Mouse (Mus musculus): Measurements from ENCODE around the gene Grpel1. TPM values are rescaled to one million over a fixed set of nuclear protein-coding genes. Genes with fewer than 3 reads are reported as not detected.

The Grpel1 gene
- polyA plus RNA-seq, 1 experiment from 2014 or later: 62.1 TPM

DNA sequence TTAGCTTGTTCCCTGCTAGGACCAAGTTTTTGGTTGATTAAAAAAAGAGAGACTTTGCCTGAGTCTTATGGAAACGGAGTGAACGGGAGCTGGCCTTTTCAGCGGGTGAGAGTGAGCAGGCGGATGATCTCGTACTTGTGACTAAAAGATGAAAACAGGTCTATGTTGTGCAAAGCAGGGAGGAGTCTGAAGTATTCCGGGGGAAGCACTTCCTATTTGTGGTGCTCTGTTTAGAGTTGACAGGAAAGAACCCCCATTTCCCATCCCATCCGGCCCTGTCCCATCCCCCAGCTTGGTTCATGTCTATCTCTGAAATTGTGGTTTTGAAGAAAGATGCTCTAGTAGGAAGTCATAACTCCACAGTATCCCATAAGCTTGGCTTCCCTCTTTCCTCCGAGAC is 1.1 kb downstream of the Grpel1 start:
- ATAC-seq (no peak), DNase-seq (no peak)
- Histone ChIP-seq H3K36me3 (replicated peaks; ENCODE audit: insufficient read depth, low read length) (peaks cover 18% of the 10 kb centered on the region), H3K27me3 (ENCODE audit: insufficient read depth, low read length) (no peaks in the 10 kb centered on the region), H3K9ac (replicated peaks) (peak overlapping the region; percentile 94), H3K27ac (ENCODE audit: low read depth) (peak overlapping the region; percentile 99), H3K4me2 (ENCODE audit: low read depth, low read length) (peak overlapping the region; percentile 94), H3K9me3 (ENCODE audit: low read length) (no peaks in the 10 kb centered on the region), H3K4me3 (ENCODE audit: low read depth, low read length) (peak overlapping the region; percentile 99), H3K4me1 (ENCODE audit: insufficient read depth) (peaks cover 19% of the 10 kb centered on the region)
- 0 out of 2 replicates have a peak, but pooled peaks have one; percentile 13 for TF ChIP-seq EP300 (IDR thresholded peaks at IDR 0.05; ENCODE audit: low read depth)
- no peak for TF ChIP-seq CTCF (IDR thresholded peaks at IDR 0.05; ENCODE audit: low read depth)
- WGBS (ENCODE audit: insufficient replicate concordance): 3% methylated on average over 8 of the region's 8 CpGs

DNA sequence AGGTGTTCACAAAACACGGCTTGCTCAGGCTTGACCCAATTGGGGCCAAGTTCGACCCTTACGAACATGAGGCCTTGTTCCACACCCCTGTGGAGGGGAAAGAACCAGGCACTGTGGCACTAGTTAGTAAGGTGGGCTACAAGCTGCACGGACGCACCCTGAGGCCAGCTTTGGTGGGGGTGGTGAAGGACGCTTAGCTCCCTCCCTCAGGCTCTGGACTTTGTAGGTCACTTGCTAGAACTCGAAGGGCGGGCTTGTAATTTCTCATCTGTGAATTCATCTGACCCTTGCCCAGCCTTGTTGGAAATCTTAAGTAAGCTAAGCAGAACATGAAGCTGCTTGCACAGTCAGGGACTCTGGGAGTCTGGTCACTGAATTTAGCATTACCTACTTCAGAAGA is 6.4 kb downstream of the Grpel1 start:
- no peak for TF ChIP-seq CTCF (IDR thresholded peaks at IDR 0.05; ENCODE audit: low read depth)
- no peak for TF ChIP-seq EP300 (IDR thresholded peaks at IDR 0.05; ENCODE audit: low read depth)

DNA sequence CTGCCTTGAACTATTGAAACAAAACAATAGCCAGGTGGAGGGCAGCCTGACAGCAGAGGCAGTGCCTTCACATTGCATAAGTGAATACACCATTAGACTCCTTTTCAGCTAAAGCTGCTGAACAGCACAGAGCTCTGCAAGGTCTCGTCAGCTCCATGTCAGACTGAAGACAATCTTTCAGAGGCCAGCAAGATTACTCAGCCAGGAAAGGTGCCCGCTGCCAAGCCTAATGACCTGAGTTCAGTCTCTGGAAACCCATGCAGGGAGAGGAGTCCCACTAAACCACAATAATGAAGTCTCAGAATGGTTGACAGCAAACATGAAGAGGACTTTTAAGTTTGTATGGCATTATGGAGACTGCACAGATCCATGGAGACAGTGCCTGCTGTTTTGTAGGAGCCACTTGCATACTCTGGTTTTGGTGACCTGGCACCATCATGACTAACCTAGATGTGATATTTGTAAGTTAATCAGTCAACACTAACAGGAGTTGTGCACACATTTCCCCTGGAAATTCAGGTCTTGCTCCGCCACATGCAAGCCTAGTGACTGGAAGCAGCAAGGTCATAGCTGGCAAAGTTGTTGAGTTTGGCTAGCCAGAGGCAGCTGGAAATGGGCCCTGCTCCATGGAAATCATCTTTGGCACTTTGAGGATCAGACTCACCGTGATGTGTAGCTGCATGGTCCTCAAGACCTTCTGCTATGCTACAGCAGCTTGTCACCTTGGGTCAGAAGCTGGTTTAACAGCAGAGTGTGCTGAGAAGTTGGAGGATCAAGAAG is 8.3 kb downstream of the Grpel1 start:
- peaks cover under 1% of the 10 kb centered on the region for H3K4me1 ChIP-seq (ENCODE audit: insufficient read depth)
- no peak overlapping the region for H3K4me2 ChIP-seq (ENCODE audit: low read depth, low read length)
- peaks cover 52% of the 10 kb centered on the region for H3K36me3 ChIP-seq (replicated peaks; ENCODE audit: insufficient read depth, low read length)
- no peaks in the 10 kb centered on the region for H3K27me3 ChIP-seq (ENCODE audit: insufficient read depth, low read length)
- DNase-seq (no peak), ATAC-seq (no peak)
- no peak overlapping the region for H3K4me3 ChIP-seq (ENCODE audit: low read depth, low read length)
- H3K27ac ChIP-seq (ENCODE audit: low read depth): no peak overlapping the region
- H3K9me3 ChIP-seq (ENCODE audit: low read length): no peaks in the 10 kb centered on the region
- no peak for TF ChIP-seq CTCF (IDR thresholded peaks at IDR 0.05; ENCODE audit: low read depth)
- no peak for TF ChIP-seq EP300 (IDR thresholded peaks at IDR 0.05; ENCODE audit: low read depth)
- WGBS (ENCODE audit: insufficient replicate concordance): 84% methylated on average over 4 of the region's 4 CpGs
- H3K9ac ChIP-seq (replicated peaks): no peak overlapping the region

More for the DNA sequence above, 6.4 kb downstream of the Grpel1 start:
- 91% methylated on average over 8 of the region's 8 CpGs for WGBS (ENCODE audit: insufficient replicate concordance)
- Histone ChIP-seq H3K36me3 (replicated peaks; ENCODE audit: insufficient read depth, low read length) (peaks cover 52% of the 10 kb centered on the region), H3K4me1 (ENCODE audit: insufficient read depth) (peaks cover 6% of the 10 kb centered on the region), H3K4me3 (ENCODE audit: low read depth, low read length) (no peak overlapping the region), H3K27ac (ENCODE audit: low read depth) (no peak overlapping the region), H3K9ac (replicated peaks) (no peak overlapping the region), H3K4me2 (ENCODE audit: low read depth, low read length) (no peak overlapping the region), H3K9me3 (ENCODE audit: low read length) (no peaks in the 10 kb centered on the region), H3K27me3 (ENCODE audit: insufficient read depth, low read length) (no peaks in the 10 kb centered on the region)
- no peak for DNase-seq
- ATAC-seq: no peak

DNA sequence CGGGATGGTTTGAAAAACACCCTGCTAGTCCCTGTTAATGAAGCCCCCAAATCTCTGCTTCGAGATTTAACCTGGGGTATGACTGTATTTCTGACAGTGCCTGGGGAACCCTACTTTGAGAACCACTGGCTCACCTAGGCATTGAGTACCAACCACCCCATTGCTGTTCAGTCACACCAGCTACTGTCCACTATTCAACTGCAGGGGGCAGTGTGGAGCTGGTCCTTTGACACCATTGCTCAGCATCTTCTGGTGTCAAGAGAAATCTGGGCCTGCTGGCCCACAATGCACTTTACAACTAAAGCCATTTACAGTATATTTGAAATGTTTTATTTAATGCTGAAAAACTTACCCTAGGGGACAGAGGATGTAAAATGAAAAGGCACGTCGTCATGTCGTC is 9.5 kb downstream of the Grpel1 start:
- TF ChIP-seq EP300 (IDR thresholded peaks at IDR 0.05; ENCODE audit: low read depth) (no peak), CTCF (IDR thresholded peaks at IDR 0.05; ENCODE audit: low read depth) (peak; percentile 90)
- peak; percentile 64 for ATAC-seq
- Histone ChIP-seq H3K4me2 (ENCODE audit: low read depth, low read length) (no peak overlapping the region), H3K27me3 (ENCODE audit: insufficient read depth, low read length) (no peaks in the 10 kb centered on the region), H3K4me1 (ENCODE audit: insufficient read depth) (peaks cover 12% of the 10 kb centered on the region), H3K27ac (ENCODE audit: low read depth) (no peak overlapping the region), H3K9me3 (ENCODE audit: low read length) (no peaks in the 10 kb centered on the region), H3K9ac (replicated peaks) (no peak overlapping the region), H3K36me3 (replicated peaks; ENCODE audit: insufficient read depth, low read length) (peaks cover 49% of the 10 kb centered on the region), H3K4me3 (ENCODE audit: low read depth, low read length) (no peak overlapping the region)
- 84% methylated on average over 5 of the region's 5 CpGs for WGBS (ENCODE audit: insufficient replicate concordance)
- DNase-seq: peak; percentile 81

DNA sequence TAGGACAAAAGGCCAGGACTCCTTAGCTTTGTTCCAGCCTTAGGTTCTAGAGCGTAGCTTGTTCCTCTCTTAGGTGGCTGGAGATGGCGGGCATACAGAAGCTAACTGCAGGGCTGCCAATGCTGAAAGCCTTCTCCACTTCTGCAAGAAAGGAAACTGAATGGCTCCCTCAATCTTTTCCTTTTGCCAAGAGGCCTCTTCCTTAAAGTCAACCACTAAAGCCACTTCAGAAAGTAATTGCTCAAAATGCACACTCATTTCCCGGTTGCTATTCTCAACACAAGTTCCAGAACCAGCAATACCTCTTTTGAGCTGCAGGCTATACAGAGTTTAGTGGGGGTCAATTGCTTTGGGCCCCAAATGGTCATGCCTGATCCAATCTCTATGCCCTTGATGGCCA is 12.7 kb downstream of the Grpel1 start:
- peaks cover 17% of the 10 kb centered on the region for H3K36me3 ChIP-seq (replicated peaks; ENCODE audit: insufficient read depth, low read length)
- no peak overlapping the region for H3K4me3 ChIP-seq (ENCODE audit: low read depth, low read length)
- no peak overlapping the region for H3K9ac ChIP-seq (replicated peaks)
- no peak overlapping the region for H3K4me2 ChIP-seq (ENCODE audit: low read depth, low read length)
- WGBS (ENCODE audit: insufficient replicate concordance): 60% methylated on average over 3 of the region's 3 CpGs
- no peak overlapping the region for H3K27ac ChIP-seq (ENCODE audit: low read depth)
- TF ChIP-seq EP300 (IDR thresholded peaks at IDR 0.05; ENCODE audit: low read depth): no peak
- no peak for TF ChIP-seq CTCF (IDR thresholded peaks at IDR 0.05; ENCODE audit: low read depth)
- no peaks in the 10 kb centered on the region for H3K9me3 ChIP-seq (ENCODE audit: low read length)
- H3K27me3 ChIP-seq (ENCODE audit: insufficient read depth, low read length): no peaks in the 10 kb centered on the region
- no peak for DNase-seq
- H3K4me1 ChIP-seq (ENCODE audit: insufficient read depth): peaks cover 31% of the 10 kb centered on the region
- ATAC-seq: no peak

DNA sequence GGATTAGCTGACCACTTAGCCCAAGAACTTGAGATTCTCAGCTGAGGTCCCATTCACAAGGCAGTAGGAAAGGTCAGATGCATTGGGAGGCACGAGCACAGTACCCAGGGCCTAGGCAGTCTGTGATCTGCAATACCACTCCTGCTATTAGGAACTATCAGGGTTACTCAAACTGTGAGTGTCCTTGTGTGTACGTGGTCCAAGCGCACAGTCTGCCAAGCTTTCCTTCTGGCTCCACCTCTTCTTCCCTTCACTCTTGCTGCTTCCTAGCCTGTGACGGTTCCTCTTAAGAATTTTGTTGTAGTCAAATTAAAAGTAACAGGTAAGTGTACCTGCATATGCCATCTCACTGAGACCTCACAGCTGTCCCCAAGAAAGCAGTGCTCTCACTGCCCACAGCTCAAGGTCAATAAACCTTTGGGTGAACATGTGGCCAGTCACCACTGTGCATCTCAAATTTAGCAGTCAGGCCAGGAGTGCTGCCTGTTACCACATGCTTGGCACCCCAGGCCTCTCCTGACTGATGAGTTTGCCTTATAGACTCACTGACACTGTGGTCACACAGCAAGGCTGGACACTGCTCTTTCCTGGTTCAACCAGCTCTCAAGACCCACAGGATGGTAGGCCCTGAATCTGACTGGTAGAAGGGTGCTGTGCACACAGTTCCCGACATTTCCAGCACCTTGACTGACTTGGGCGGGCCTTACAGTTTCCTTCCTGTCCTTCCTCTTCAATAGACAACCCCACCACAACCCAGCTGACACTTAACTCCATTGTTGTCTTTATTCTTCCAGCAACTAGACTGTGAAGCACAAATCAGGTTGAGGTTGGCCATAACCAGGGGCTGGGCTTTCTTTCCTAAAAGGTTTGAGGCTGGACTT is 14.0 kb downstream of the Grpel1 start:
- H3K27me3 ChIP-seq (ENCODE audit: insufficient read depth, low read length): no peaks in the 10 kb centered on the region
- no peak overlapping the region for H3K9ac ChIP-seq (replicated peaks)
- ATAC-seq (no peak), DNase-seq (no peak)
- H3K27ac ChIP-seq (ENCODE audit: low read depth): no peak overlapping the region
- no peak for TF ChIP-seq CTCF (IDR thresholded peaks at IDR 0.05; ENCODE audit: low read depth)
- TF ChIP-seq EP300 (IDR thresholded peaks at IDR 0.05; ENCODE audit: low read depth): no peak
- peaks cover 41% of the 10 kb centered on the region for H3K4me1 ChIP-seq (ENCODE audit: insufficient read depth)
- no peak overlapping the region for H3K4me2 ChIP-seq (ENCODE audit: low read depth, low read length)
- H3K4me3 ChIP-seq (ENCODE audit: low read depth, low read length): no peak overlapping the region
- WGBS (ENCODE audit: insufficient replicate concordance): 58% methylated on average over 6 of the region's 6 CpGs
- H3K9me3 ChIP-seq (ENCODE audit: low read length): no peaks in the 10 kb centered on the region
- peaks cover 7% of the 10 kb centered on the region; the same call in 1 of the 2 replicates for H3K36me3 ChIP-seq (replicated peaks; ENCODE audit: insufficient read depth, low read length)

Measured in liver, postnatal 0 days (tissue).